Mouse (Mus musculus) CH12.LX (cell line): Measurements from ENCODE around the gene Cnot11. TPM values are rescaled to one million over a fixed set of nuclear protein-coding genes. Genes with fewer than 3 reads are reported as not detected.

Experiments used
- DNase-seq: peaks from one replicate; pipeline ENCODE4 v3.0.0-alpha.2; 2013; ENCODE audit errors: extremely low read depth
- H3K27ac ChIP-seq: 2 replicates; pipeline ENCODE4 v1.5.1; 2012; ENCODE audit warnings: low read depth, mild to moderate bottlenecking, control low read depth, moderate library complexity; ENCODE audit not compliant: insufficient read depth
- H3K27me3 ChIP-seq: replicated peaks from 2 replicates; pipeline ENCODE3; 2012; ENCODE audit warnings: inconsistent platforms
- H3K36me3 ChIP-seq, 2 experiments: replicated peaks in 1 of 2; 2 replicates each; pipeline versions ENCODE3 to v1.6.1; 2012; ENCODE audit warnings: inconsistent platforms in 1 of 2, low read length in 1 of 2, mild to moderate bottlenecking in 1 of 2, mixed read lengths in 1 of 2, moderate library complexity in 1 of 2; ENCODE audit not compliant: control insufficient read depth in 1 of 2, insufficient read depth in 1 of 2
- H3K4me1 ChIP-seq, 2 experiments: 2 replicates each; pipeline ENCODE4 v1.6.1; 2012; ENCODE audit warnings: inconsistent platforms in 1 of 2, moderate library complexity in 1 of 2; ENCODE audit not compliant: insufficient read depth in 2 of 2, control insufficient read depth in 1 of 2
- H3K4me2 ChIP-seq: 2 replicates; pipeline ENCODE4 v1.6.1; 2012; ENCODE audit warnings: low read depth, mild to moderate bottlenecking, control low read depth; ENCODE audit not compliant: poor library complexity, insufficient read depth, severe bottlenecking
- H3K4me3 ChIP-seq, 3 experiments: fragments of 150-350 bp in 1 of 3; sonication (generic) in 1 of 3; replicated peaks in 1 of 3; 2 replicates each; pipeline versions ENCODE3 to v1.5.1; 2011 to 2012; ENCODE audit warnings: low read depth in 2 of 3, low read length in 2 of 3, mild to moderate bottlenecking in 2 of 3, moderate library complexity in 2 of 3, control low read depth in 1 of 3, improper control_type of control experiment in 1 of 3, inconsistent platforms in 1 of 3, mixed read lengths in 1 of 3; ENCODE audit not compliant: poor library complexity in 1 of 3
- H3K79me2 ChIP-seq: replicated peaks from 2 replicates; pipeline ENCODE4 v1.6.1; 2012; ENCODE audit warnings: mild to moderate bottlenecking, moderate library complexity; ENCODE audit not compliant: control insufficient read depth, poor library complexity, insufficient read depth, severe bottlenecking; ENCODE audit errors: extremely low read depth
- H3K9ac ChIP-seq: 2 replicates; pipeline ENCODE4 v1.6.1; 2012; ENCODE audit warnings: low read depth, mild to moderate bottlenecking, control low read depth, moderate library complexity; ENCODE audit not compliant: insufficient read depth
- H3K9me3 ChIP-seq: replicated peaks from 2 replicates; pipeline ENCODE3; 2012; ENCODE audit warnings: low read length, inconsistent platforms, mixed read lengths
- BHLHE40 ChIP-seq: IDR thresholded peaks from 2 replicates; pipeline ENCODE4 v1.6.1; 2011; ENCODE audit warnings: mild to moderate bottlenecking, low read depth, low read length, improper control_type of control experiment
- CHD2 ChIP-seq: IDR thresholded peaks from 2 replicates; pipeline ENCODE4 v1.6.1; 2011; ENCODE audit warnings: low read length, improper control_type of control experiment
- CTCF ChIP-seq, 2 experiments: IDR thresholded peaks in 1 of 2; conservative IDR thresholded peaks in 1 of 2; 2 replicates each; pipeline ENCODE4 v1.5.1; 2011 to 2012; ENCODE audit warnings: low read depth in 2 of 2, low read length in 2 of 2, improper control_type of control experiment in 1 of 2, inconsistent platforms in 1 of 2, mild to moderate bottlenecking in 1 of 2, moderate library complexity in 1 of 2
- ELF1 ChIP-seq: IDR thresholded peaks from 2 replicates; pipeline ENCODE4 v1.6.1; 2014; ENCODE audit warnings: low read depth, mild to moderate bottlenecking, inconsistent platforms, low read length, improper control_type of control experiment
- EP300 ChIP-seq: IDR thresholded peaks from 2 replicates; pipeline ENCODE4 v1.6.1; 2011; ENCODE audit warnings: low read length, improper control_type of control experiment
- HCFC1 ChIP-seq: IDR thresholded peaks from 2 replicates; pipeline ENCODE4 v1.6.1; 2012; ENCODE audit warnings: low read depth, mild to moderate bottlenecking, inconsistent platforms, low read length, improper control_type of control experiment
- KAT2A ChIP-seq: IDR thresholded peaks from 2 replicates; pipeline ENCODE4 v1.6.1; 2012; ENCODE audit warnings: low read length, improper control_type of control experiment, inconsistent platforms; ENCODE audit not compliant: insufficient replicate concordance
- MAX ChIP-seq: IDR thresholded peaks from 2 replicates; pipeline ENCODE4 v1.6.1; 2011; ENCODE audit warnings: low read length, improper control_type of control experiment
- MAZ ChIP-seq: IDR thresholded peaks from 2 replicates; pipeline ENCODE4 v1.6.1; 2012; ENCODE audit warnings: low read depth, mild to moderate bottlenecking, inconsistent platforms, low read length, improper control_type of control experiment, moderate library complexity
- MYC ChIP-seq: IDR thresholded peaks from 2 replicates; pipeline ENCODE4 v1.6.1; 2011; ENCODE audit warnings: low read depth, mild to moderate bottlenecking, improper control_type of control experiment, low read length
- RCOR1 ChIP-seq: conservative IDR thresholded peaks from 2 replicates; pipeline ENCODE4 v1.6.1; 2012; ENCODE audit warnings: low read depth, mild to moderate bottlenecking, inconsistent platforms, low read length, improper control_type of control experiment
- ZMIZ1 ChIP-seq: IDR thresholded peaks from 2 replicates; pipeline ENCODE4 v1.6.1; 2012; ENCODE audit warnings: low read depth, mild to moderate bottlenecking, inconsistent platforms, low read length, improper control_type of control experiment
- ZNF384 ChIP-seq: IDR thresholded peaks from 2 replicates; pipeline ENCODE4 v1.6.1; 2012; ENCODE audit warnings: low read depth, low read length, improper control_type of control experiment, inconsistent platforms
- dilution Hi-C: fragments of 300-500 bp; cut with MboI; formaldehyde crosslinking; loops from 2 replicates; pipeline ENCODE4 v1.14.3; 2020; ENCODE audit warnings: low sequenced_read_pairs; ENCODE audit not compliant: extremely low pct_unique_long_range_greater_than_20kb, extremely low pct_ligation_motif_present
- in situ Hi-C: fragments of 300-500 bp; cut with MboI; formaldehyde crosslinking; loops from 3 replicates; pipeline ENCODE4 v1.14.3; 2019; ENCODE audit warnings: low sequenced_read_pairs, low pct_ligation_motif_present, low pct_unique_long_range_greater_than_20kb, mixed read lengths
- polyA plus RNA-seq: library from polyadenylated mRNA; unstranded; fragments of >175 nt; gene quantifications from 2 replicates; pipeline ENCODE4 v1.2.1, GENCODE M21; 2012; ENCODE audit warnings: low read depth; ENCODE audit not compliant: insufficient read length
- total RNA-seq, 2 experiments: library from RNA; depleted of rRNA; stranded (reverse); fragments of 300-350 nt in 1 of 2; fragments of >200 nt in 1 of 2; gene quantifications; 2 replicates each; pipeline ENCODE4 v1.2.3; 2012 to 2014

The Cnot11 gene
- total and polyA plus RNA-seq, 3 experiments: 15.3 to 34.9 (median 28.6) TPM

DNA sequence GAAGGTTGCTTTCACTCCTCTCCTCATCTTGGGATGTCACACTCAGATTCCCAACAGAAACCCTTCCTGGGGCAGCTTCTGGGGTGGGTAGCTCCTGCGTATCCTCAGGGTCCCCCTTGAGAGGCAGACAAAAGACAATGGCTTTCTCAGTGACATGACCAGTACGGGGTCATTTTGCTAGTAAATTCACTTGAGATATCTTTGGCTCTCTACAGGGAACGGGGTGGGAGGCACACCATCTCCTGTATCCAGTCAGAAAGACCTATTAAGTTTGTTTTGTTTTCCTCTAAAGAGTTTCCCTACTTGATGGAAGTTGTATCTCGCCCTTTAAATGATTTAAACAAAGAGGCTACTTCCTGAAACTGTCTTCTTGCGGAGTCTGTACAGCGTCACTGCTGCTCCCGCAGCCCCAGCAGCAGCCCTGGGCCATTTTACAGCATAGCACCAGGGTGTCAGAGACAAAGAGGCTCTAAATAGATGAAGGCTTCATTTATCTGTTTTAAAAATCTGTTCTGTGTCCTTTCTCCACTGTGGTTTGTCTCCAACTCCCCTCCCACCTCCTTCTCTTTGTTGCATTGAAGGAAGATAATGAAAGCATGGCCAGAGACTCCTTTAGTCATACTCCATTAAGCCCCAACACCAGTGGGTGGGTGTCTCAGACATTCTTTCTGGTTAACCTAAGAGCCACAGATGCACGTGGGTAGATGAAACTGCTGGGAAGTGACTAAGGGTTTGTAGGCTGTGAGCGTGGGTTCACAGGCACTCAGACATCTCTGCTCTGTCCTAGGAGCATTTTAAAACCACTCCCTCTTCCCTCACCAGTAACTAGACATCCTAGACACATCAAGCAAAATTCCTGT lies 21.0 kb downstream of the Cnot11 start:
- H3K79me2 ChIP-seq: no peaks in the 10 kb centered on the region; the same call in 1 of the 2 replicates
- no peak overlapping the region for H3K27ac ChIP-seq
- H3K9me3 ChIP-seq: no peaks in the 10 kb centered on the region
- DNase-seq: no peak
- in situ Hi-C loops: loop anchor here (25.0 kb wide), 1 partner anchor 382 kb away; no protein-coding TSS in a partner anchor
- TF ChIP-seq ZMIZ1 (no peak), MAZ (no peak), CTCF (conservative IDR thresholded peaks at IDR 0.05 in 1 of 2, IDR thresholded peaks at IDR 0.05 in 1 of 2; ENCODE audit: low read depth in 2 of 2, low read length in 2 of 2) (no peak), CHD2 (no peak), MYC (no peak), ZNF384 (no peak), MAX (no peak), RCOR1 (no peak), HCFC1 (no peak), KAT2A (no peak), EP300 (no peak), BHLHE40 (no peak)
- TF ChIP-seq, all 38 proteins: peak for 0
- Histone ChIP-seq H3K36me3 (peaks cover 27 to 83% of the 10 kb centered on the region in 2 experiments), H3K4me1 (peaks cover 0 to 8% of the 10 kb centered on the region in 2 experiments; a peak in 1 of 4 replicates), H3K4me2 (no peak overlapping the region), H3K4me3 (no peak overlapping the region), H3K27me3 (no peaks in the 10 kb centered on the region), H3K9ac (no peak overlapping the region)
- dilution Hi-C loops: no loop called here

DNA sequence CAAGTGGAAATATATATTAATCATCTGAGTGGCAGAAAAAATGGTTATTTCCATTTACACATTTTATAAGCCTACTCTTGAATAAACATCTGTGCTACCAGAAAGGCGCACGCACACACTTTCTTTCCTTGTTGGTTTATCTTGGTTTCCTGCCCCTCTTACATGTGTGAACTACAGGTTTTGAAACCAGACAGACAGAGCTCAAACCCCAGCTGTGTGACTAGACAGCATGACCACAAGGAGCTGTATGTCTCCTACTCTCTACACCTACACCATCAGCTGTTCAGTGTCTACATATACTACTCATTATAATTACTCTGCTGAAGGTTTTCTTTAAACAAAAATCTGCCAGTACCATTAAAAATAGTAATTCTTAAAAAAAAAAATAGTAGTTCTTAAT lies 24.2 kb downstream of the Cnot11 start:
- Histone ChIP-seq H3K9me3 (no peaks in the 10 kb centered on the region), H3K4me2 (no peak overlapping the region), H3K27me3 (no peaks in the 10 kb centered on the region), H3K36me3 (peaks cover 30 to 82% of the 10 kb centered on the region in 2 experiments), H3K4me3 (no peak overlapping the region), H3K27ac (no peak overlapping the region), H3K79me2 (no peaks in the 10 kb centered on the region; the same call in 1 of the 2 replicates), H3K4me1 (peaks cover 0 to 8% of the 10 kb centered on the region in 2 experiments; a peak in 1 of 4 replicates), H3K9ac (no peak overlapping the region)
- TF ChIP-seq ELF1: no peak
- dilution Hi-C loops: no loop called here
- peak; percentile 40 for DNase-seq
- in situ Hi-C loops: loop anchor here (25.0 kb wide), 1 partner anchor 378 kb away; no protein-coding TSS in a partner anchor
